Mouse (Mus musculus): ENCODE measurements at regions not wholly inside any gene's neighbourhood (a gene's known extent, or its start where the extent isn't known, plus 50 kb on each side); places are given as distances from the start of the nearest gene placed in this dataset.
A peak's percentile ranks its signal among the peaks of the same experiment; 100 is the strongest.

DNA sequence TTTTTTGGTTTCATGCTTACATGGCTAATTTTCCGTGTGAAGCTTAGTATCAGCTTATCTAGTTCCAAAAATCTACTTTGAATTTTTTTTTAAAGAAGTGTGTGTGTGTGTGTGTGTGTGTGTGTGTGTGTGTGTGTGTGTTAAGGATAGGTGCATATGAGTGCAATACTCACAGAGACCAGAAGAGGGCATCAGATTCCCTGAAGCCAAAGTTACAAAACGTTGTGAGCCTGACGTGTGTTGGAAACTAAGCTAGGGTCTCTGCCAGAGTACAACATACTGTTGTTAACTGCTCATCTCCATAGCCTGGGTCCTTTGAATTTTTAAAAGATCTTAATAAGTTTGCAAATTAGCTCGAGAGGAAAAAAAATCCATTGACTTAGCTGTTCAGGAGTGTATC, 133.5 kb upstream of the Pitx1 start:
- peak; percentile 11; the same call in 1 of the 2 replicates for TF ChIP-seq CTCF (IDR thresholded peaks at IDR 0.05; ENCODE audit: borderline replicate concordance, extremely low read depth, insufficient read depth, insufficient read length)
- no peak for TF ChIP-seq POLR2A (IDR thresholded peaks at IDR 0.05; ENCODE audit: borderline replicate concordance, extremely low read depth, insufficient read depth, insufficient read length, poor library complexity, severe bottlenecking)

All from brain, embryonic 14.5 days (tissue).